ENCODE assay signal across 8 mouse cellular contexts in genomic region chr8:10898562-10899527, GRCm38 (mm10).
A peak's percentile ranks its signal among the peaks of the same experiment; 100 is the strongest.
DNase-seq lines count a peak whose midpoint lies in the region; ATAC-seq and TF ChIP-seq lines count a peak whose summit lies in the region.

No protein-coding gene starts in this region.

- no peaks in the 10 kb centered on the region for H3K36me3 ChIP-seq in forebrain, embryonic 13.5 days (ENCODE audit: poor library complexity, severe bottlenecking)
- H3K36me3 ChIP-seq in midbrain, embryonic 11.5 days (ENCODE audit: control insufficient read depth, insufficient read depth, low read length), result no peaks in the 10 kb centered on the region

- peaks cover 5% of the 10 kb centered on the region; the same call in 1 of the 2 replicates for H3K27me3 ChIP-seq in forebrain, embryonic 13.5 days
- no peaks in the 10 kb centered on the region for H3K27me3 ChIP-seq in midbrain, embryonic 11.5 days (ENCODE audit: control insufficient read depth, insufficient read depth, low read length)

- no peak overlapping the region for H3K4me3 ChIP-seq in left cerebral cortex, adult 2 months
- no peak overlapping the region for H3K4me3 ChIP-seq in forebrain, embryonic 13.5 days
- H3K4me3 ChIP-seq in midbrain, embryonic 11.5 days (ENCODE audit: low read depth, low read length), result 0 out of 2 replicates have a peak overlapping the region, but pooled peaks have one; percentile 3

- peaks cover 28% of the 10 kb centered on the region for H3K4me1 ChIP-seq in forebrain, embryonic 13.5 days
- H3K4me1 ChIP-seq in midbrain, embryonic 11.5 days (ENCODE audit: control insufficient read depth, insufficient read depth, low read length), result peaks cover 30% of the 10 kb centered on the region

- WGBS in forebrain, embryonic 13.5 days, result 15% methylated on average over 16 of the region's 16 CpGs
- WGBS in midbrain, embryonic 11.5 days, result 10% methylated on average over 16 of the region's 16 CpGs

- H3K9me3 ChIP-seq in forebrain, embryonic 13.5 days (replicated peaks), result no peaks in the 10 kb centered on the region
- H3K9me3 ChIP-seq in midbrain, embryonic 11.5 days (ENCODE audit: control insufficient read depth, low read length), result no peaks in the 10 kb centered on the region

- TF ChIP-seq CTCF in left cerebral cortex, adult 2 months (IDR thresholded peaks at IDR 0.05), result no peak

- 0 out of 2 replicates have a peak, but pooled peaks have one; percentile 39 for ATAC-seq in forebrain, embryonic 13.5 days
- peak; percentile 63 for ATAC-seq in midbrain, embryonic 11.5 days (ENCODE audit: low FRiP score)

- H3K9ac ChIP-seq in forebrain, embryonic 13.5 days, result 0 out of 2 replicates have a peak overlapping the region, but pooled peaks have one; percentile 26
- H3K9ac ChIP-seq in midbrain, embryonic 11.5 days (ENCODE audit: low read length), result peak overlapping the region; percentile 0; the same call in 1 of the 2 replicates

- H3K4me2 ChIP-seq in forebrain, embryonic 13.5 days, result peak overlapping the region; percentile 52
- H3K4me2 ChIP-seq in midbrain, embryonic 11.5 days, result peak overlapping the region; percentile 32

- H3K27ac ChIP-seq in left cerebral cortex, adult 2 months, result peak overlapping the region; percentile 18; the same call in 1 of the 2 replicates
- no peak overlapping the region for H3K27ac ChIP-seq in forebrain, embryonic 13.5 days
- 0 out of 2 replicates have a peak overlapping the region, but pooled peaks have one; percentile 9 for H3K27ac ChIP-seq in midbrain, embryonic 11.5 days (ENCODE audit: low read depth, low read length)

- DNase-seq in left cerebral cortex, adult 2 months (ENCODE audit: extremely low spot score in 1 of 2, low spot score in 2 of 2), result no peak
- no peak for DNase-seq in left cerebral cortex, adult 11 months (ENCODE audit: low spot score)
- DNase-seq in layer of hippocampus, adult 18-20 months (ENCODE audit: low spot score in 2 of 2), result peak; percentile 45 to 83
- peak; percentile 89 for DNase-seq in midbrain, embryonic 11.5 days (ENCODE audit: low spot score, missing footprints)
- DNase-seq in thymus, postnatal 36 days, result no peak
- DNase-seq in left cerebral cortex, adult 8-10 months (ENCODE audit: low spot score in 2 of 2), result no peak
- DNase-seq in ovary, postnatal 14 days (ENCODE audit: low spot score), result no peak

- intact Hi-C loops in left cerebral cortex, adult 2 months (cut with DNase I), result loop anchor here (5.0 kb wide), 1 partner anchor 72 kb away; no protein-coding TSS in a partner anchor

Comparison
In these comparisons a context has a peak if more than half of its experiments do, and no peak if none do; other contexts are left out.
1. DNase-seq: peak in layer of hippocampus, adult 18-20 months (2 of 2) and midbrain, embryonic 11.5 days (single experiment); none in left cerebral cortex, adult 2 months (0 of 2), left cerebral cortex, adult 11 months (single experiment), thymus, postnatal 36 days (0 of 2), left cerebral cortex, adult 8-10 months (0 of 2) and ovary, postnatal 14 days (single experiment).